Mouse (Mus musculus) thymus, postnatal 0 days (tissue): ENCODE measurements around the gene Stac. TPM values are rescaled to one million over a fixed set of nuclear protein-coding genes. Genes with fewer than 3 reads are reported as not detected.

Experiments
- DNase-seq: peaks from one replicate; pipeline ENCODE4 v3.0.0-alpha.2; 2015; ENCODE audit warnings: low spot score
- polyA plus RNA-seq: library from polyadenylated mRNA; unstranded; fragments of >200 nt; fragmentation: Nextera tagmentation; extraction: Ambion mirVana; gene quantifications from 2 replicates; pipeline ENCODE4 v1.2.1, GENCODE M21; 2015

Gene Stac
- polyA plus RNA-seq, 1 experiment from 2014 or later, result 0.60 TPM

- DNase-seq, result no peak
These were observed 174.6 kb downstream of the Stac start for GRCm38 (mm10) chr9:111515536-111515935.

- no peak for DNase-seq
These were observed 175.3 kb downstream of the Stac start for GRCm38 (mm10) chr9:111514586-111515473.
